Comparison of ENCODE assay signal across 23 mouse cellular contexts in the genomic region with DNA sequence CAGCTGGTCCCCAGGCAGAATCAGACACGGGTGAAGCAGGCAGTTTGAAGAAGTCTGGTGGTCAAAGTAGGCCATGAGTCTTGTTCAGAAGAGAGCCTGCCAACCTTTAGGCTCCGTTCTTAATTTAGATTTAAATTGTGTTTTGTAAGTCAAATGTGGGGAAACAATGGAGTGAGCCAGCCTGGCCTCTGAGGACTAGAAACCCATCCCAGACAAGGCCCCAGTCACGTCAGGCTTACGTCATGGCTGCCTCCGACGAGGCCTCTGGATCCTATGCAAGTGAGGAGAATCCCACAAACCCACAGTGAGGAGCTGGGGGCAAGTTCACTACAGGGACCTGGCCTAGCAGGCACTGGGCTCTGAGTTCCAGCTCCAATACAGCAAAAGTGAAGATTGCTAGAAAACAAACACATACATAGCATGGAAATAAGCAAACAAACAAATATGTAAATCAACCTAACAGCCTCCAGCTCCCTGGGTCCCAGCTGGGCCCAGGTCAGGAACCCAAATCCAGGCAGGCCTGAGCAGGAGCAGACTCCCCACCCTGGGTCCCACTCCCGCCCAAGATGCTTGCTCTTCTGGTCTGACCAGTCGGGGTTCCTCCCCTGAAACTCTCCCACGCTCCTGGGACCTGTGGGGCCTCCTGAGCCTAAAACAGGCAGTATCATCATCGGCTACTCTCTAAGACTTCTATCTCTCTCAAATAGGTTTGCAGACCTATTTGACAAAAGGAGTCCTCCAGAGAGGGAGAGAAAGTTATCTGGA. TPM values are rescaled to one million over a fixed set of nuclear protein-coding genes. Genes with fewer than 3 reads are reported as not detected.
DNase-seq lines count a peak whose midpoint lies in the region; ATAC-seq lines count a peak whose summit lies in the region.
"Had no signal": no experiment of that assay in that cellular context is flagged by ENCODE, and none has a peak within 500 bp of the region (broad histone marks: within the 10 kb centered on the region; RNA-seq: fewer than 3 reads in every experiment).

No protein-coding gene starts in this region.

- no peak overlapping the region for H3K9ac ChIP-seq in stomach, embryonic 16.5 days (ENCODE audit: low read length)
- H3K9ac ChIP-seq: forebrain, embryonic 15.5 days; heart, embryonic 15.5 days; hindbrain, embryonic 14.5 days had no signal

- H3K4me3 ChIP-seq in stomach, embryonic 16.5 days (replicated peaks; ENCODE audit: low read length) = no peak overlapping the region
- no peak overlapping the region for H3K4me3 ChIP-seq in midbrain, embryonic 10.5 days
- H3K4me3 ChIP-seq: forebrain, embryonic 15.5 days; heart, adult 2 months; heart, embryonic 15.5 days had no signal

- H3K4me2 ChIP-seq in stomach, embryonic 16.5 days (ENCODE audit: low read depth, low read length) = no peak overlapping the region
- H3K4me2 ChIP-seq: forebrain, embryonic 15.5 days; heart, embryonic 11.5 days; heart, embryonic 15.5 days; hindbrain, embryonic 14.5 days had no signal

- peak; percentile 54 for DNase-seq in urinary bladder, adult 2 months (ENCODE audit: low spot score)
- DNase-seq in urinary bladder, postnatal 4 days (ENCODE audit: low spot score in 2 of 2) = no peak
- peak; percentile 84 for DNase-seq in ZHBTc4 (ENCODE audit: low read depth, low spot score)
- DNase-seq in urinary bladder, postnatal 36 days (ENCODE audit: low spot score in 2 of 2) = peak; percentile 68 to 73
- no peak for DNase-seq in midbrain, embryonic 10.5 days (ENCODE audit: low spot score)
- no peak for DNase-seq in right cerebral cortex, adult 2 months (ENCODE audit: low spot score in 2 of 2)
- DNase-seq: cerebellum, adult 11-12 months; cerebellum, adult 9-10 months; cerebellum, postnatal 25 days; gastrocnemius, postnatal 10 days; heart, adult 2 months; heart, postnatal 14 days had no signal

- no peaks in the 10 kb centered on the region for H3K36me3 ChIP-seq in stomach, embryonic 16.5 days (ENCODE audit: control insufficient read depth, insufficient read depth, low read length)
- H3K36me3 ChIP-seq in midbrain, embryonic 10.5 days = no peaks in the 10 kb centered on the region
- H3K36me3 ChIP-seq: forebrain, embryonic 15.5 days; heart, embryonic 15.5 days had no signal

- 70% methylated on average over 10 of the region's 10 CpGs for WGBS in stomach, embryonic 16.5 days
- 75% methylated on average over 10 of the region's 10 CpGs for WGBS in midbrain, embryonic 10.5 days

- 0 out of 2 replicates have a peak, but pooled peaks have one; percentile 21 for ATAC-seq in stomach, embryonic 16.5 days (ENCODE audit: insufficient read depth, low FRiP score)
- ATAC-seq in CD4-positive, CD25-positive, alpha-beta regulatory T cell, adult 4 months = no peak
- ATAC-seq: forebrain, embryonic 15.5 days; Patski had no signal

- H3K9me3 ChIP-seq in stomach, embryonic 16.5 days (replicated peaks; ENCODE audit: control insufficient read depth, low read length) = no peaks in the 10 kb centered on the region
- no peaks in the 10 kb centered on the region for H3K9me3 ChIP-seq in midbrain, embryonic 10.5 days (replicated peaks)
- H3K9me3 ChIP-seq: forebrain, embryonic 15.5 days; heart, embryonic 15.5 days had no signal

- H3K27me3 ChIP-seq in stomach, embryonic 16.5 days (ENCODE audit: control insufficient read depth, insufficient read depth, low read length) = no peaks in the 10 kb centered on the region
- peaks cover 39% of the 10 kb centered on the region for H3K27me3 ChIP-seq in midbrain, embryonic 10.5 days (ENCODE audit: low read depth, poor library complexity, severe bottlenecking)
- H3K27me3 ChIP-seq: Patski had no signal

- H3K4me1 ChIP-seq in stomach, embryonic 16.5 days (ENCODE audit: control insufficient read depth, insufficient read depth, low read length) = peaks cover 7% of the 10 kb centered on the region; the same call in 1 of the 2 replicates
- H3K4me1 ChIP-seq in midbrain, embryonic 10.5 days = peaks cover 18% of the 10 kb centered on the region

- H3K27ac ChIP-seq in stomach, embryonic 16.5 days (ENCODE audit: low read length) = peak overlapping the region; percentile 78; the same call in 1 of the 2 replicates
- H3K27ac ChIP-seq in midbrain, embryonic 10.5 days (replicated peaks) = no peak overlapping the region
- H3K27ac ChIP-seq: forebrain, embryonic 15.5 days; heart, adult 2 months; heart, embryonic 15.5 days; hindbrain, embryonic 14.5 days had no signal

RNA-seq across cellular contexts. Expression of a gene that starts 6.1 kb away (rescaled TPM):
- 47.0 and 53.2 TPM in 2 replicates for polyA plus RNA-seq in urinary bladder, adult 2 months (2012; rRNA removed)
- polyA plus RNA-seq in stomach, embryonic 16.5 days (2015; fragmentation: Nextera tagmentation; extraction: Ambion mirVana) = 95.4 and 131 TPM in 2 replicates
- polyA plus RNA-seq in midbrain, embryonic 10.5 days (2016; fragmentation: Nextera tagmentation; extraction: Ambion mirVana) = 0.32 and 0.36 TPM in 2 replicates
- polyA plus RNA-seq in CD4-positive, CD25-positive, alpha-beta regulatory T cell, adult 4 months (2017; shearing (Covaris generic)) = not detected
- polyA plus RNA-seq: cortical plate, adult 2 months; frontal cortex, adult 2 months; heart, adult 2 months; Patski had no signal

RNA-seq across cellular contexts. Expression of a gene that starts 19.7 kb away (rescaled TPM):
- polyA plus RNA-seq in urinary bladder, adult 2 months (2012; rRNA removed) = 6.8 and 7.9 TPM in 2 replicates
- polyA plus RNA-seq in stomach, embryonic 16.5 days (2015; fragmentation: Nextera tagmentation; extraction: Ambion mirVana) = 0.70 and 0.72 TPM in 2 replicates
- polyA plus RNA-seq in midbrain, embryonic 10.5 days (2016; fragmentation: Nextera tagmentation; extraction: Ambion mirVana) = 0.05 TPM in 1 of 2 replicates, not detected in the other
- under 1 TPM in 1 of 2 experiments, not detected in 1; 0.90 TPM for polyA plus RNA-seq in CD4-positive, CD25-positive, alpha-beta regulatory T cell, adult 4 months (2017; shearing (Covaris generic))
- polyA plus RNA-seq: forebrain, embryonic 11.5 days; forebrain, embryonic 15.5 days; hindbrain, embryonic 14.5 days had no signal

RNA-seq across cellular contexts. Expression of a gene that starts 42.9 kb away (rescaled TPM):
- 0.44 and 0.83 TPM in 2 replicates for polyA plus RNA-seq in urinary bladder, adult 2 months (2012; rRNA removed)
- 3.5 and 4.0 TPM in 2 replicates for polyA plus RNA-seq in stomach, embryonic 16.5 days (2015; fragmentation: Nextera tagmentation; extraction: Ambion mirVana)
- polyA plus RNA-seq in midbrain, embryonic 10.5 days (2016; fragmentation: Nextera tagmentation; extraction: Ambion mirVana) = 1.4 and 2.1 TPM in 2 replicates
- under 1 TPM in 1 of 2 experiments, not detected in 1; 0.31 TPM for polyA plus RNA-seq in CD4-positive, CD25-positive, alpha-beta regulatory T cell, adult 4 months (2017; shearing (Covaris generic))
- polyA plus RNA-seq: Patski had no signal

RNA-seq across cellular contexts. Expression of a gene that starts 43.0 kb away (rescaled TPM):
- polyA plus RNA-seq in urinary bladder, adult 2 months (2012; rRNA removed) = 59.0 and 67.0 TPM in 2 replicates
- polyA plus RNA-seq in stomach, embryonic 16.5 days (2015; fragmentation: Nextera tagmentation; extraction: Ambion mirVana) = 35.6 and 43.4 TPM in 2 replicates
- 22.8 and 24.1 TPM in 2 replicates for polyA plus RNA-seq in midbrain, embryonic 10.5 days (2016; fragmentation: Nextera tagmentation; extraction: Ambion mirVana)
- 10 to 100 TPM; 13.8 to 19.6 TPM for polyA plus RNA-seq in CD4-positive, CD25-positive, alpha-beta regulatory T cell, adult 4 months (2017; shearing (Covaris generic))

RNA-seq across cellular contexts. Expression of a gene that starts 46.2 kb away (rescaled TPM):
- not detected in 2 replicates for polyA plus RNA-seq in urinary bladder, adult 2 months (2012; rRNA removed)
- polyA plus RNA-seq in stomach, embryonic 16.5 days (2015; fragmentation: Nextera tagmentation; extraction: Ambion mirVana) = not detected in 2 replicates
- polyA plus RNA-seq in midbrain, embryonic 10.5 days (2016; fragmentation: Nextera tagmentation; extraction: Ambion mirVana) = not detected in 2 replicates
- polyA plus RNA-seq in CD4-positive, CD25-positive, alpha-beta regulatory T cell, adult 4 months (2017; shearing (Covaris generic)) = not detected
- polyA plus RNA-seq: cortical plate, adult 2 months; forebrain, embryonic 11.5 days; forebrain, embryonic 15.5 days; frontal cortex, adult 2 months; gonadal fat pad, adult 2 months; heart, embryonic 11.5 days; heart, embryonic 15.5 days; hindbrain, embryonic 14.5 days; Patski had no signal

Comparison
In these comparisons a context has a peak if more than half of its experiments do, and no peak if none do; other contexts are left out.
1. DNase-seq: peak in urinary bladder, adult 2 months (single experiment), ZHBTc4 (single experiment) and urinary bladder, postnatal 36 days (2 of 2); none in urinary bladder, postnatal 4 days (0 of 2), midbrain, embryonic 10.5 days (single experiment) and right cerebral cortex, adult 2 months (0 of 2).
2. RNA of a gene that starts 6.1 kb away (polyA plus RNA-seq): 95.4 to 131 TPM in stomach, embryonic 16.5 days and 47.0 to 53.2 TPM in urinary bladder, adult 2 months; 0.32 to 0.36 TPM in midbrain, embryonic 10.5 days and not detected in CD4-positive, CD25-positive, alpha-beta regulatory T cell, adult 4 months; every median in the first group is over 10 times any median in the second.